Mouse (Mus musculus): ENCODE results near the gene Lrrc56.

DNA sequence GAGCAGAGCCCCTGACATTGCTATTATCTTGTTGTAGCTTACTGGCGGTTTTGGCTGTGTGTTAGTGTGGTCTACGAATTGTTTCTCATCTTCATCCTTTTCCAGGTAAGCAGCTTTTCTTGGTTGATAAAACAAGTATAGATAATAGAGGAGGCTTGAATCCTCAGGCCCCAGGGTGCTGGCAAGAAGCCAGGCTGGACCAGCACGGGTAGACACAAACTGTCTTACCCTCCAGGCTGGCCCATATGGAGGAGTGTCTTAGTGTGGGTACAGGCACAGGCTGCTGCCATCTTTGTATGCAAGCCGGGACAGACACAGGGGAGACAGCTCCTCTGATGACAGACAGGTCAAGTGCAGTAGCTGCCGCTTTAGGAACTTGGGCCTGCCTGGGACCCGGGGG lies 46.9 kb upstream of the Lrrc56 start:
- TF ChIP-seq CTCF (IDR thresholded peaks at IDR 0.05; ENCODE audit: extremely low read depth, insufficient read length, insufficient replicate concordance, low read depth, low read length) (no peak), POLR2A (IDR thresholded peaks at IDR 0.05; ENCODE audit: low read depth, low read length) (no peak)

All from small intestine, adult 2 months (tissue).